Mouse (Mus musculus) midbrain, embryonic 10.5 days (tissue): ENCODE measurements around the gene 2210016F16Rik. TPM values are rescaled to one million over a fixed set of nuclear protein-coding genes. Genes with fewer than 3 reads are reported as not detected.
"Not testable (repeated sequence)": the region's sequence is repeated elsewhere in the genome, so short reads cannot be mapped to it uniquely, and the experiment has no call there.

Experiments used
- DNase-seq: peaks from one replicate; pipeline ENCODE4 v3.0.0-alpha.2; 2017; ENCODE audit warnings: low spot score
- H3K27ac ChIP-seq: fragments of 300-500 bp; sonication (generic); replicated peaks from 2 replicates; pipeline ENCODE4 v1.5.1; 2016; ENCODE audit warnings: mild to moderate bottlenecking
- H3K27me3 ChIP-seq: fragments of 300-500 bp; sonication (generic); 2 replicates; pipeline ENCODE4 v1.6.1; 2016; ENCODE audit warnings: low read depth, mild to moderate bottlenecking; ENCODE audit not compliant: poor library complexity, severe bottlenecking
- H3K36me3 ChIP-seq: fragments of 300-500 bp; sonication (generic); 2 replicates; pipeline ENCODE4 v1.6.1; 2016; ENCODE audit warnings: mild to moderate bottlenecking, moderate library complexity
- H3K4me1 ChIP-seq: fragments of 300-500 bp; sonication (generic); 2 replicates; pipeline ENCODE4 v1.6.1; 2016
- H3K4me3 ChIP-seq: fragments of 300-500 bp; sonication (generic); 2 replicates; pipeline ENCODE4 v1.5.1; 2016; ENCODE audit warnings: mild to moderate bottlenecking, moderate library complexity
- H3K9me3 ChIP-seq: fragments of 300-500 bp; sonication (generic); replicated peaks from 2 replicates; pipeline ENCODE4 v1.6.1; 2016; ENCODE audit warnings: mild to moderate bottlenecking
- WGBS: fragments of 180-500 bp; shearing (Covaris S2); methylation state at CpG from one replicate; pipeline ENCODE4 v1.1.7; 2016; 5-methylcytosine and 5-hydroxymethylcytosine counted together
- polyA plus RNA-seq: library from polyadenylated mRNA; unstranded; fragments of >200 nt; fragmentation: Nextera tagmentation; extraction: Ambion mirVana; gene quantifications from 2 replicates; pipeline ENCODE4 v1.2.1, GENCODE M21; 2016

Gene 2210016F16Rik
- polyA plus RNA-seq, 1 experiment from 2014 or later: 30.1 TPM

DNA sequence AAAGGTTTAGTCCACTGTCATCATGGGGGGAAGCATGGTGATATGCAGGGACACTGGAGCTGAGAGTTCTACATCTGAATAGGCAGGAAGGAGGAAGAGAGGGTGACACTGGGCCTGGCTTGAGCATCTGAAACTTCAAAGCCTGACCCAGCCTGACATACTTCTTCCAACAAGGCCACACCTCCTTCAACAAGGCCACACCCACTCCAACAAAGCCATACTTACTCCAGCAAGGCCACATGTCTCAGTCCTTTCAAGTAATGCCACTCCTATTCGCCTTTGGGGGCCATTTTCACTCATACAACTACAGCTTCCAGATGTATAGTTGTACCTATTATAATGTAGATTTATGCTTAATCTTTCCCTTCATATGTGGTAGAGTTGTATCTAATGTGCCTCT, 17.4 kb downstream of the 2210016F16Rik start:
- no peaks in the 10 kb centered on the region for H3K4me1 ChIP-seq
- H3K27me3 ChIP-seq: no peaks in the 10 kb centered on the region
- H3K27ac ChIP-seq: no peak overlapping the region
- H3K4me3 ChIP-seq: no peak overlapping the region
- H3K36me3 ChIP-seq: no peaks in the 10 kb centered on the region
- WGBS: 74% methylated on average over 1 of the region's 1 CpGs
- DNase-seq: no peak
- H3K9me3 ChIP-seq: no peaks in the 10 kb centered on the region

DNA sequence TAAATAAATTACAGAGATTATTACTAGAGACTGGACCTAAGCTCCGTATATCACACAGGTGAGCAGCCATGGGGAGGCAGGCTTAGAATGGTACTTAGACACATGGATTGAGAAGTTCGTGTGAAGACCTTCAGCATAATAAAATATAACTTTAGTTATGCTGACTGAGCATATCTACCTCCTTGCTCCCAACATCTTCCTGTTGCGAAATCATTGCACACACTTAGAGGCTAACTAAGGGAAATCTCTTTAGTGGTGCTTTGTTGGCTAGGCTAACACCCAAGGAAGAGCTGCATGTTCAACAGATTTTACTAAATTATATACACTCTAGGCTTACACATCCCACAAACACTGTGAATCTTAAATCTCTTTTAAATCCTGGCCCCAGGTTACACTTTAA, 18.7 kb downstream of the 2210016F16Rik start:
- Histone ChIP-seq H3K27me3 (no peaks in the 10 kb centered on the region), H3K4me3 (no peak overlapping the region), H3K27ac (no peak overlapping the region), H3K4me1 (no peaks in the 10 kb centered on the region), H3K9me3 (no peaks in the 10 kb centered on the region), H3K36me3 (no peaks in the 10 kb centered on the region)
- WGBS: 86% methylated on average over 3 of the region's 3 CpGs
- no peak for DNase-seq

DNA sequence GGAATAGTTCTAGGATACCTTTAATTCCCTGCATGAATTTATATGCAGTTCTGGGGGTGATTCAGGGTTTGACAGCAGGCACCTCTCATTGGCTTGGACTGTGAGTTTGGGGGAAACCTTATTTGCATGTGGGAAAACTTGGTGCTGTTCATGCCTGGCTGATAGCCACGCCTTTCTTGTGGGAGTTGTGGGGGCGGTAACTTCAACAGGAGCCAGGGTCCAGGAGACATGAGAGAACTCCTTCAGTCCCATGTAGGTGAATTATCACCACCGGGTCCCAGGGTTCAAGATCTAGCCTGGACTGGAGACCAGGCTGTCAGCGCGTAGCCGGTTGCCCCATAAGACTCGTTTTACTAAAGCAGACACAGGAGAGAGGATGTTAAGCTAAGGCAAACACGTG, 19.8 kb downstream of the 2210016F16Rik start:
- DNase-seq, H3K36me3 ChIP-seq, H3K9me3 ChIP-seq, H3K4me1 ChIP-seq, H3K4me3 ChIP-seq, H3K27me3 ChIP-seq, H3K27ac ChIP-seq: not testable (repeated sequence)
- WGBS: 83% methylated on average over 8 of the region's 8 CpGs

DNA sequence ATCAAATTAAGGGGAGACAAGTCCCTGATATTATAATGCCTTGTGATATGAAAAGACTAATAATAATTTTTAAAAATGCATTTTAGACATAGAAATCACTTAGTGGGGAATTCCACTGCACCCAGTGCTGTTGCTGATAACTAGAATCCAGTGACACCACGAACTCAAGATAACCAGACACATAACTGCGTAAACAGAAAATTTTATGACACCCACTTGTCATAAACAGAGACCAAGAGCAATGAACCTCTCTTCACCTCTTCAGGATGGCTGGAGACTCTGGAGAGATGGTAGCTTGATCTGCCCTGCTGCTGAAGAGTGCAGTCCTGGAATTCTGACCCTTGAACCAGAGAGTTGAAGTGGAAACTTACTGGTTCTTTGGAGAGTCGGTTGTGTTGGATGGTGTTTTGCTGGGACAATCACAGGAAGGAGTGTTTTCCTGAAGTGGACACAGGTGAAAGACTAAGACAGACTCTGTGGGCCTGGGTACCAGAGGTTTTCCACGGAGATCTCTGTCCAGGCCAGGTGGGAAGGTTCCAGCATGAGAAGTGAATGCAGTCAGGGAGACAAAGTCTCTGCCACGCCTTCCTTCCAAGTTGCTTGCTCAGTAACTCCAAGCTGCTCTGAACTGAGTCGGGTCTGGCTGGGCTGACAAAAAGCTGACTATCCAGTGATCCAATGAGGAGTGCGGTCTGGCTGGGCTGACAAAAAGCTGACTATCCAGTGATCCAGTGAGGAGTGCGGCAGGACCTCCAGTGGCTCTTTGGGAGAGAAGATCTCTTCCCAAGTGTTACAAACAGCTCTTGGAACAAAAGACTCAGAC, 20.5 kb downstream of the 2210016F16Rik start:
- no peaks in the 10 kb centered on the region for H3K4me1 ChIP-seq
- no peak for DNase-seq
- no peaks in the 10 kb centered on the region for H3K9me3 ChIP-seq
- H3K27me3 ChIP-seq: no peaks in the 10 kb centered on the region
- no peak overlapping the region for H3K27ac ChIP-seq
- H3K4me3 ChIP-seq: no peak overlapping the region
- 80% methylated on average over 8 of the region's 8 CpGs for WGBS
- no peaks in the 10 kb centered on the region for H3K36me3 ChIP-seq

DNA sequence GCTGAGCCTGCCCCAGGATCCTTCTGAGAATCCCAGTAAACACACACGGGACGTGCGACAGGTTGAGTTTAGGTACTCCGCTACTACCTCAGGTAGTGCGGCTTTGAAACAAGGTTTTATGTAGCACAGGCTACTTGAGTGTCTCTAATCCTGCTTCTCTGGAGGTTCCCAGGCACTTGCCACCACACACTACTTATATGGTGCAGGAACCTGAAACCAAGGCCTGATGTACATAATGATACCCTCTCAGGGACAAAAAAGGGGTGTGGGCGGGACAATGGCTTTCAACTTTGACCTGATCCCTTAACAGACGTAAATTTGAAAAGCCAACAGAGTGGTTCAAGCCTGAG, 25.7 kb downstream of the 2210016F16Rik start:
- no peak for DNase-seq
- Histone ChIP-seq H3K4me3 (peak overlapping the region; percentile 82), H3K27ac (peak overlapping the region; percentile 82), H3K27me3 (peaks cover 18% of the 10 kb centered on the region), H3K36me3 (no peaks in the 10 kb centered on the region), H3K4me1 (peaks cover 13% of the 10 kb centered on the region), H3K9me3 (no peaks in the 10 kb centered on the region)
- WGBS: 6% methylated on average over 7 of the region's 7 CpGs

DNA sequence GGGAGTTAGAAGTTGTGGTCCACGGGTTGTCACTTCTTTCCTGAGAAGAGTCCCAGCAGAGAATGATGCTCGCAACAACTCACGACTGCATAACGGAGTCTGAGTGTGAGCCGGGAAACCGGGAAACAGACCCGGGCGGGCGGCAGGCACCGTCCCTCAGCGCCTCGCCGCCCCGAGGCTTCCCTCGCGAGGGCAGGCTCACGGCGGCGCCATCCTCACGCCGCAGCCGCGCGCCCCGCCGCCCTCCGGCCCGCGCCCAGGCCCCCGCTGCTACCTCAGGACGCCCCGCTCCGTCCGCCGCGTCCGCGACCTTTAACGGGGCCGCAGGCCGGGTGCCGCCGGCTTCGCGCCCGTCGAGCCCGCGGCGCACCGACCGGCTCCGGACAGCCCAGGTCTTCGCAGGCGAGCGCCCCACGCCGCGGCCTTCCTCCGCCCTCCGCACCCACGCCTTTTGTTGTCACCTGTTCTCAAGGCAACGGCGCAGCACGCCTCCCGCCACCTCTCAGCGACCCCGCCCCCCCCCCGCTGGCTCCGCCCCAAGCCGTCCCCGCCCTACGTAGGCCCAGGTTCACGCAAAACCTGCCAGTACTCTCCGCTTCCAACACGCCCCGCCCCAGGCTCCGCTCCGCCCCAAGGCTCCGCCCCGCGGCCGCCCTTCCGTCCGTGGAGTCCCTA, 26.3 kb downstream of the 2210016F16Rik start, which contains the start of gene Kif27:
TSS of gene Kif27 (minus strand) at position 494 of the 675 bp plus-strand sequence.
- under 1% methylated on average over 85 of the region's 85 CpGs for WGBS
- peak; percentile 87 for DNase-seq
- H3K36me3 ChIP-seq: no peaks in the 10 kb centered on the region
- no peaks in the 10 kb centered on the region for H3K9me3 ChIP-seq
- peak within 1 kb of the TSS; percentile 82 for H3K27ac ChIP-seq
- H3K4me3 ChIP-seq: peak within 1 kb of the TSS; percentile 82
- H3K4me1 ChIP-seq: peaks cover 13% of the 10 kb centered on the region
- H3K27me3 ChIP-seq: peaks cover 18% of the 10 kb centered on the region

DNA sequence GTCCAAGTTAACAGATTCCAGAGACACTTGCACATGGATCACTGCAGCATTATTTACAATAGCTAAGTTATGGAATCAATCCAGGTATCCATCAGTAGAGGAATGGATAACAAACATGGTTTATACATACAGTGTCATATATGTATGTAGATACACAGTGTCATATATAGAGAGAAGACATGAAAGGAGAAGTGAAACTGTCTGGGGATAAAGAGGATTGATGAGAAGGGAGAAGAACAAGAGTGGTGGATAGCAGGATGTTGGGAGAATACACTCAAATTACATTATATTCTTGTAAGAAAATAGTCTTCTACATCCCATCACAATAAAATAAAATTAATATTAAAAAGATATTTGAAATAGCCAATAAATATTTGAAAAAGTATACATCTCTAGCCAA, 32.0 kb downstream of the 2210016F16Rik start:
- Histone ChIP-seq H3K27me3 (peaks cover 14% of the 10 kb centered on the region), H3K9me3 (no peaks in the 10 kb centered on the region), H3K4me3 (no peak overlapping the region), H3K4me1 (no peaks in the 10 kb centered on the region; the same call in 1 of the 2 replicates), H3K36me3 (no peaks in the 10 kb centered on the region), H3K27ac (no peak overlapping the region)
- no peak for DNase-seq

DNA sequence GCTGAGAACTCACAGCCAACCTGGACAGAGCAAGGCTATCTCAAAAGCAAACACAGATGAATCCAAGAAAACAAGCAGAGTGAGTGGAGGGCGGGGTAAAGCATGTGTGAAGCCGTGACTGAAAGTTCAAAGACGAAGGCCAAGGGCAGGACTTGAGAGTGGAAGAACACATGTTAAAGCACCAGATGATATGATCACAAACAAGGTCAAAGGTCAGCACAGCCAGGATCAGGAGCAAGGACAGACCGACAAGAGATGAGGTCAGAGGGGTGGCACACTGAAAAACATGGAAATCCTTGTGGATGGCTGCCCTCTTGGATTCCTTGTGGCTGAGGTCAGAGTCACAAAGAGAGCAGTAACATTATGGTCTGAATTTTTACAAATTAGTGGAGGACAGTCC, 34.4 kb downstream of the 2210016F16Rik start:
- no peak for DNase-seq
- Histone ChIP-seq H3K4me3 (no peak overlapping the region), H3K4me1 (no peaks in the 10 kb centered on the region; the same call in 1 of the 2 replicates), H3K27me3 (no peaks in the 10 kb centered on the region), H3K27ac (no peak overlapping the region), H3K36me3 (no peaks in the 10 kb centered on the region), H3K9me3 (no peaks in the 10 kb centered on the region)
- WGBS: 64% methylated on average over 4 of the region's 4 CpGs

DNA sequence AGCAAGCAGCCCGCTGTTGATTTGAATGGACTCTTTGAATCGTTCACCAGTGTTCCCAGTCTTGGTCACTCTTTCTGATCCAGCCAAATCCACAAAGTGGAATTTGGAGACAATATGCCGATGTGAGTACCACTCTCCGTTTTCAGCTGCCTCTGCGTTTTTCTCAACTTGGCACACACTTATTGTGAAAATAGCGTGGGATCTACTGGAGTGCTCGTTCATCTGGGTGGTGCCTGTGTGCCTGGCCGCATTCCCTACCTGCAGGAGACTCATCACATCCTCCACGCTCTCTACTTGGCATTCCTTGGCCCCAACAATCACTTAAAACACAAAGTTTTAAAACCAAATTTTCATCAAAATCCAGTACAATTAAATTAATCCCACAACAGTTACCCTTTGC, 40.5 kb downstream of the 2210016F16Rik start:
- Histone ChIP-seq H3K9me3 (no peaks in the 10 kb centered on the region), H3K4me1 (no peaks in the 10 kb centered on the region), H3K27ac (no peak overlapping the region), H3K36me3 (no peaks in the 10 kb centered on the region), H3K27me3 (no peaks in the 10 kb centered on the region), H3K4me3 (no peak overlapping the region)
- DNase-seq: no peak
- 86% methylated on average over 9 of the region's 9 CpGs for WGBS

DNA sequence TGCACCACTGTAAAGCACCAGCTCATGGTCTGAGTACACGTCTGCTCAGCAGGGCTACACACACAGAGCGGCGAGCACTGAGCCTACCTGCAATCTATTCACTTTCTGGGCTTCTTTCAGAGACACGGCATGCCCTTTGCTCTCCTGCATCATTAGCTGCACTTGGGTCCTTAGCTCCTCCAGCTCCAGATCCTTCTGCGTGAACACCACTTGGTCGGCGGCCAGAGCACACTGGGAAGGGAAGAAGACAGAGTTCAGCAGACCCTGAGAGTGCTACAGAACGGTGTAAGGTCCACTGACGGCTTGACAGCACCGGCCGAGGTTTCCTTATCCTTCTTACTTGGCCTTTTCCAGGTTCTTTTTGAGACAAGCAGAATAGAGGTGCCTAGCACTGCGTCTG, 47.6 kb downstream of the 2210016F16Rik start:
- 81% methylated on average over 12 of the region's 12 CpGs for WGBS
- Histone ChIP-seq H3K36me3 (no peaks in the 10 kb centered on the region), H3K27ac (no peak overlapping the region)

DNA sequence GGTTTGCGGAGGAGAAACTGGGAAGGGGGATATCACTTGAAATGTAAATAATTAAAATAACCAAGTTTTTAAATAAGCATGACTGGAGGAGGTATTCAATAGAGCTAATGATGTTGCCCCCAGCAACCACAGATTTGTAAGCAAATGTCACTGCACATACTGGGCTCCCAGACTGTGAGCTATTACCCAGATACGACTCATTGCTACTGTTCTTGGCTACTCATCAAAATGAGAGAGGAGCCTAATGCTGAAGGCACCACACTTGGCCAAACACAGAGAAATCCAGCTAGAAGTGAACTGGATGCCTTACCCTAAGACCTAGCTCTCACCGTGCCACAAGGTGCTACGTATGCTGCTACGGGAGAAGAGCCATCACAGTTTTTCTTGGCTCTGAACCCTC, 50.9 kb downstream of the 2210016F16Rik start:
- Histone ChIP-seq H3K4me1 (no peaks in the 10 kb centered on the region), H3K4me3 (no peak overlapping the region), H3K27me3 (no peaks in the 10 kb centered on the region), H3K27ac (no peak overlapping the region), H3K36me3 (no peaks in the 10 kb centered on the region), H3K9me3 (no peaks in the 10 kb centered on the region)
- WGBS: 96% methylated on average over 5 of the region's 5 CpGs
- no peak for DNase-seq

More for the DNA sequence above, 47.6 kb downstream of the 2210016F16Rik start:
- no peaks in the 10 kb centered on the region for H3K27me3 ChIP-seq
- no peaks in the 10 kb centered on the region for H3K9me3 ChIP-seq
- no peak overlapping the region for H3K4me3 ChIP-seq
- no peak for DNase-seq
- no peaks in the 10 kb centered on the region for H3K4me1 ChIP-seq
